Mouse (Mus musculus): ENCODE results near the gene Pla2g4a.

The Pla2g4a gene

DNA sequence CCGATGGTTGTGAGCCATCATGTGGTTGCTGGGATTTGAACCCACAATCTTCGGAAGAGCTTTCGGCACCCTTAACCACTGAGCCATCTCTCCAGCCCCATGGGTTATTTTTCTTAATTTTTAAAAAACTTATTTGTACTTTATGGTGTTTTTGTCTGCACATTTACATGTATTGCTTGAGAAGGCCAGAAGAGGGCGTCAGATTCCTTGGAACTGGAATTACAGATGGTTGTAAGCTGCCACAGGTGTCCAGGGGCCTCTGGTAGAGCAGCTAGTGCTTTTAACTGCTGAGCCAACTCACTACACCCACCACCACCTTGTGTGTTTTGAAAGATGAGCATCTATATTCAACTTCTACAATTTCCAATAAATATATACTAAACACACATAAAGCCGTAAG is 102.4 kb downstream of the Pla2g4a start:
- no peak for DNase-seq (ENCODE audit: low read depth in 1 of 2, low spot score in 2 of 2)

DNA sequence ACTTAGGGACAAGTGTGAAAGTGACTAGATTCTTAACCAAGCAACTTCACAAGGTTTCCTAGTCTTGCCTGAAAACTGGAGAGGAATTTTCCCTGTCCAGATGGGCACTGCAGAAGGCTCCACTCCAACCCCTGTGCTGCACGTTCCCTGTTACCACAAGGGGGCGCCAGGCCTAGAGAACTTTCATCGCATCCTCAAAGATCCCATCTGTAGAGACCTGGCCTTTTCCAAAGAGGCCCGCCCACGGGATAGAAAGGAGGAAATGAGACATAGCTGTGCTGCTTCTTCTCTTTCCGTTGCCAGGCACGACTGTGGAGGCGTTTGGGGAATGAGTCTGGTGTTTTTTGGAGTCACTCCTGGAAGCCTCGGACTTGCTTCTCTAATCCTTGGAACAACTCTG is 104.4 kb downstream of the Pla2g4a start:
- peak; percentile 1 to 26 for DNase-seq (ENCODE audit: low read depth in 1 of 2, low spot score in 2 of 2)

DNA sequence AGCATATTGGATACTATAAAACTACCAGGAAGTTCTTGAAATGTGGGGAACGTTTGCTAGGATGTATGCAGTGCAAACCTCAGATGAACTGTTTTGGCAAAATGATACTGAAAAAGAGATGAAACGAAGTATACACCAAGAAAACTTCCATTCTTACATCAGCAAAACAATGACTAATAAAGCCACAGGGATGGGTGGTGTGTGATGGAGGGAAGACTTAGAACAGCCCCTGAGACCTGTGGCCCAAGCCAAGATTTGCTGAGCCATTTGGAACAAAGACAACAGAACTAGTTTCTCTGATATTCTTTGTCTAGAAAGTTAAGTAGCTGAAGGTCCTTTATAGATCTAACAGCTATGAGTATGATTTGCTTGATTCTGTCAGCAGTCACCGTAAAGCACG is 105.5 kb downstream of the Pla2g4a start:
- no peak for DNase-seq (ENCODE audit: low read depth in 1 of 2, low spot score in 2 of 2)

DNA sequence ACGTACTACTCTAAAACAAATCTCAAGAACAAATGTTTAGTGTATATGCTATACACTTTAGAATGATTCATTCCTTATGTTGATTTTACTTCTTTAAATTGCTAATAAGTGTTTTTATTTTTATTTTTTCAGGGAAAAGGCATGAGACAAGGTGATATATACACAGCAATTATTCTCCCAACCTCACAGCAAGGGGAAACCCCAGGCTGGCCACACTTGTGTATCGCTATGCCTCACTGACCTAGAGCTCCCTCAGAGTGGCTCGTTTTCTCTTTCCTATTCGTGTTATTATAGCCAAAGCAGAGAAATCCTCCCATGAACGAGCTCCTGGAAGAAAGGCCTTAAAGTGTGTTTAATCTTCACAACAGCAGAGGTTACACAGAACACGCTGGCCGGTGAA is 106.2 kb downstream of the Pla2g4a start:
- DNase-seq (ENCODE audit: low read depth in 1 of 2, low spot score in 2 of 2) = no peak

DNA sequence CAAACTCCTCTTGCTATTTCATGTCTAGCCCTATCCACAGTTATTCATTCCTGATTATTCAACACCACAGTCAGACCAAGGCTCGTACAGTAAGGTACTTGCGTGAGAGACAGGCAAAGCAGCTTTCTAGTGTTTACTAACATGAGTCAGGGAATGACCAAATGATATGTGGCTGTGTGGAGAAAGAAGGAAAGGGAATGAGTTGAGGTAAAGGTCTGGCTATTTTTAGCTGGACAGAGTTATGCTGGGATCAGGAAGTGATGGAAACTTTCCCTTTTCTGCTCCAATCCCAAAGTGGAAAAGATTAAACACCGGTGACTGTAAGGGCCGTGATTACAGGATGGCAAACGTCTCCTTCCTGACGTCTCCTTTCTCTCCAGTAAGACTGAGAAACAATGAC is 114.4 kb downstream of the Pla2g4a start:
- DNase-seq (ENCODE audit: low read depth in 1 of 2, low spot score in 2 of 2) = no peak

DNA sequence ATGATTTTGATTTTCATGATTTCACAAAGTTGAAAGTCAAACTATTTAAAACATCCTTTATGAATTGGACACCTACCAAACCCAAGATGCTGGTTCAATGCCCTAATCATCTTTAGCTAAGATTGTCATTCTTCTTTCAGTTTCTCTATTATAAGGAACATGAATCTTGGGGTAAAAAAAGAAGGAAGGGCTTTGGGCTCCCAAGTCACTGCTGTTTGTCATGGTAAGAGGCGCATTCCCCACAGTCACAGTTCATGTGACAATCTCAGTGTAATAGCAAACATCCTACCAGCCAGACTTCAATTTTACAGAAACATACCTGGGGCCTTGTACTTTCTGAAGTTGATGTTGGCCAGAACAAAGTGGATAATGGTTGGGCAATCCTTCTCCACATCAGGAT is 119.2 kb downstream of the Pla2g4a start:
- no peak for DNase-seq (ENCODE audit: low read depth in 1 of 2, low spot score in 2 of 2)

DNA sequence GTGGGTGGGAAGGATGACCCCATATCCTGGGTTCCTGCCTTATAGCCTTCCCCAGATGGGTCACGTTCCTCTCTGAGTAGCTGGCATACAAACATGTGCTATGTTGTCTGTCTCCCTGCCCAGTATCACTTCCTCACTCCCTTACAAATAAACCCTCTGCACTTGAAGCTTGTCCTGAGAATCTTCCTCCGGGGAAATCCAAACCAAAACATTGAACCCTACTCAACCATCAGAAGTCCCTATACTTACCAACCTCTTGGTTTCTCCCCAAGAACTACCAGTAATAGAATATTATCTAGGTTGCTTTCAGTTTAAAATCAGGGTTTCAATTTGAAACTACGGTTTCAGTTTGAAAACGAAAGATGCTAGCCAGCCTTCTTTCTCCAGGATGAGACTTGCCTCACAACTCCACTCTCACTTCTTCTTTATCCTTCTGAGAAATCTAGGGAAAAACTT is 120.1 kb downstream of the Pla2g4a start:
- DNase-seq (ENCODE audit: low read depth in 1 of 2, low spot score in 2 of 2) = peak; percentile 6 to 18

DNA sequence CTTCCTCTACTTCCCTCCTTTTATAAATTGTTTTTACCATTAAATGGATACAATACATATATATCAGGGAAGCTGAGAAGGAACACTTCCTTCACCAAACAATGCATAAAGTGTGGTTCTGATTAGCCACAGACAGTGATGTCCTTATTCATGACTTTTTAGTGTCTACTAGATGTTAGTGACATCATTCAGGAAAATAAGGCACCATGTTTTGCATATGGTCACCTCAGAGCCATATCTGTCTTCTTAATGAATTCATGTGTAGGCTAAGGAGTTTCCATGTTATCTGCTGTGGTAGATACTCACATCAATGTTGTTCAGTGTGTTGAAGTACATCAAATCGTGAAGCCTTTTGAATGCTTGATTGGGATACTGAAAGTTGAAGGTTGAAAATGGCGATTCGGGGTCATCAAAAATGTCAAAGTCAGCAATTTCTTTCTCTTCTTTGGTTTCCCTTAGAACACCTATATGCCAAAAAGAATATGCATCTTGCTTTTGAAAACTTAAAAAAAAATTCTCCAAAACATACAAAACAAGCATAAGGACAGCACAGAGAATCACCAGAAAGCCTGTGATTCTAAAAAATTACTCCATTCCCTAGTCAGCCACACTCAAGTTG is 120.7 kb downstream of the Pla2g4a start:
- DNase-seq (ENCODE audit: low read depth in 1 of 2, low spot score in 2 of 2) = no peak

DNA sequence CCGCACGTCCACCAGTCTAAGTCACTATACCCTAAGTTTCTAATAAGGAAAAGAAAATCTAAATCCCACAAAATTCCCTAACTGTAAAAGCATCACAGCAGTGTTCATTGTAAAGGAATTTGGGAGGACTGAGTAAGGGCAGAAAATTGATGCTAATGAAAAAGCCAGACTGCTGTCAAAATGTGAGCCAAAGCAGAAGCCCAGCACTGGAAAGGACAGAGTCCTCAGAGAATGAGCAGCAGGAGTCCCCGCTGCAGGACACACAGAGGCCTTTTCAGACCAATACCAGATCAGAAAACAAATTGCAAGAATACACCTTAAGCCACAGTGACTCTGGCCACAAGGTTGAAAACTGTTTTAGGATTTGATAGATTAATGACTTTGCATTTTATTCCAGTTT is 124.6 kb downstream of the Pla2g4a start:
- no peak for DNase-seq (ENCODE audit: low read depth in 1 of 2, low spot score in 2 of 2)

DNA sequence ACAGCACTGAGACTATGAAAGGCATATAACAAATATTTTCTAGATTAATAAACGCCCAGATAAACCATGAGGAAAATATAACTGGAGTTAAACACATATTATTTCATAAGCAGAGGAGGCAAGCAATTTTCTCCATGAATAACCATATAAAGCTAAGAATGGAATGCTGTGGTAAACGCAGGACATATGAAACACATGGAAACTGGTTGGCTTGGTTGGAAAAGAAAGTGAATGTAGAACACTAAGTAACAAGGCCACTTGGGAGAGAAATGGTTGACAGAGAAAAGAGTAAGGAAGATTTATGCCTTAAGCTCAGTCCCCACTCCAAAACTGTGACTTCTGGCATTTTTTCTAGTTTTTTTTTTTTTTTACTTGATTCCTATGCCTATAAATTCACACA is 127.2 kb downstream of the Pla2g4a start:
- DNase-seq (ENCODE audit: low read depth in 1 of 2, low spot score in 2 of 2) = no peak

DNA sequence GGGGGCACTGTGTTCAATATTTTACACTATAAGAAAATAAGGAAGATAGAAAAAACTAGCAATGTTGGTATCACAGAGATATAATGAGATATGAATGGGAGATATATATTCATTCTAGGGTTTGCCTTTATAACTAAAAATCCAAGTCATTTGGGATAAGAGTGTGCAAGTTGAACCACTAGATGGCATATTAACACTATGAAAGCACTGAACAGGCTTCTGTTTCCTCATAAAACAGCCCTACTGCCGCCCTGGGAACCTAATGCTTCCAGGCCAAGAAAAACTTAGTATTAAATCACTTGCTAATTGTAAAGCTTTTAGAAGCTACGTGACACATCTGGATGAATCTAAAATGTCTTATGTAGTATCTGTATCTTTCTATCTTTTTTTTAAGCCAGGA is 128.1 kb downstream of the Pla2g4a start:
- no peak for DNase-seq (ENCODE audit: low read depth in 1 of 2, low spot score in 2 of 2)

DNA sequence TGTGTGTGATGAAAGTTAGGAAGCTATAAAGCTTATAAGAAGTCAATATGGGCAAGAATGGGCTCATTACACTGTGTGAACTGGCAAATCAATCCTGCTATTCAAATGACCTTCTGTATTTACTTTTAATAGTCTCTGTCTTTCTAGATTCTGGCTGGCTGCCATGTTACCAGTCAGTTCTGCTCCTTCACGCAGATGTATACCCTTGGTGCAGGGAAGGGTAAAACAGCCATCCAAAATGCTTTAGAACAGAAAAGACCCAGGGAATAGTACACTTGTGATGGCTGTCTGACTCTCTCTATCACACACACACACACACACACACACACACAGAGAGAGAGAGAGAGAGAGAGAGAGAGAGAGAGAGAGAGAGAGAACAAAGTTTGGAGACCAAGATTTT is 128.6 kb downstream of the Pla2g4a start:
- no peak for DNase-seq (ENCODE audit: low read depth in 1 of 2, low spot score in 2 of 2)

DNA sequence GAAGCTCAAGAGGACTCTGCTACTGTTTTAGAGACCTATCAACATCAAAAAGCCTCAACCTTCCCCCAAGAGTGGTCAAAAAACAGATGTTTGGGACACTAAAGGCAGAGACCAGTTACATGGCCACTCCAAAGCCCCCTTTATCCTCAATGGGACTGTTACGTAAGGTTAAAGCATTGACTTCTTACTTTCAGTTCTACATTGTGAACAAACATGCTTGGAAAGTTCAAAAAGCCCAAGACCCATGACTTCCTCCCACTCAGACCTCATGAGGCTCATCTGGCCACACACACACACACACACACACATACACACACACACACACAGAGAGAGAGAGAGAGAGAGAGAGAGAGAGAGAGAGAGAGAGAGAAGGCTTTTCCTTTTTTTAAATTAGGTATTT is 130.0 kb downstream of the Pla2g4a start:
- no peak for DNase-seq (ENCODE audit: low read depth in 1 of 2, low spot score in 2 of 2)

DNA sequence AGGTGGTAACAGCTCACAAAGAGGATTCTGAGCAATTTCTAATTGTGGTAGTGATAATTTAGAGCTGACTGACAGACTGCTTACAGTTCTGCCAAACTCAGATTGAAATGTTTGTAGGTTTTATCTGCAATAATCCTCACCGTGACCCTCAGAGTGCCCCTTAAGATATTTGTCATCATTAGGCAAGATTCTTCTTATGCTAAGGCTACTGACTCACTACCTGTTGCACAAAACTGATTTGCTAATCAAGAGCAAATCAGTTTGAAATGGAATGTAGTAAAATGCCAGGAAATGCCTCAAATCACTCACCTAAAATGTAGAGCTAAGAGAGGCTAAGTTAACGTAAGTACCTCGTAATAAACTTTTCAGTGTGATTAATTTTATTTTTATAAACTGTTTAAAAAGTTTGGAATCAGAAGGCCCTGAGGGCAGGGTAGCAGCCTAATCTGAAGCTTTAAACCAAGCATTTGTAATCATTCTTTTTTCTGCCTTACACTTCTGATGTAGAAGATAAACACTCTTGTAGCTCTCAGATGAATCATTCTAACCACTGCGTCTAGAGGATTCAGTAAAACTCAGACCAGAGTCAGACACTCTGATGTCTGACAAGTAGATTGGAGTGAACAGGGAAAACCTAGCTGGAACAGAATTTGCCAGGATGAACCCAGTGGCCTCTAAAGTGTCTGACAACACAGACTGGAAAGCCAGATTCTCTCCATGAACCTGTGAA is 147.3 kb downstream of the Pla2g4a start:
- no peak for DNase-seq (ENCODE audit: low read depth in 1 of 2, low spot score in 2 of 2)

DNA sequence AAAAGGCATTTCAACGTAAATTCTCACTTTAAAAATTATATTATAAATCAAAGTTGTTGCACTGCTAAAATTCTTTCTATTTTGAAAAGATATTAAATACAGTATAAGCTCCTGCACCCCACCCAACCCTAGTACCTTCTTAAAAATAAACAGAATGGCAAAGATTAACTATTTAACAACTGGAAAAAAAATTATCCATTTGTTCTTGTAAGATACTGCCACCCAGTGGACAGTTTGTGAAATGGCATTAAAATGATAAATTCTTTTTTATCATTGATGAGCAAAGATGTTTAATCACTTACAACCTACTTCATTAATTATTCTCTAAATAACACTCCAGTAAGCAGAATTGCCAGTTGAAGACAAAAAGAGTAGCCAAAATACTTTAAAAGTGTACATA is 151.6 kb downstream of the Pla2g4a start:
- no peak for DNase-seq (ENCODE audit: low read depth in 1 of 2, low spot score in 2 of 2)
